Mouse (Mus musculus) kidney, postnatal 14 days (tissue): ENCODE measurements at regions not wholly inside any gene's neighbourhood (a gene's known extent, or its start where the extent isn't known, plus 50 kb on each side); places are given as distances from the start of the nearest gene placed in this dataset.

Experiments used
- DNase-seq: peaks from one replicate; pipeline ENCODE4 v3.0.0; 2022; ENCODE audit warnings: mixed read lengths

DNA sequence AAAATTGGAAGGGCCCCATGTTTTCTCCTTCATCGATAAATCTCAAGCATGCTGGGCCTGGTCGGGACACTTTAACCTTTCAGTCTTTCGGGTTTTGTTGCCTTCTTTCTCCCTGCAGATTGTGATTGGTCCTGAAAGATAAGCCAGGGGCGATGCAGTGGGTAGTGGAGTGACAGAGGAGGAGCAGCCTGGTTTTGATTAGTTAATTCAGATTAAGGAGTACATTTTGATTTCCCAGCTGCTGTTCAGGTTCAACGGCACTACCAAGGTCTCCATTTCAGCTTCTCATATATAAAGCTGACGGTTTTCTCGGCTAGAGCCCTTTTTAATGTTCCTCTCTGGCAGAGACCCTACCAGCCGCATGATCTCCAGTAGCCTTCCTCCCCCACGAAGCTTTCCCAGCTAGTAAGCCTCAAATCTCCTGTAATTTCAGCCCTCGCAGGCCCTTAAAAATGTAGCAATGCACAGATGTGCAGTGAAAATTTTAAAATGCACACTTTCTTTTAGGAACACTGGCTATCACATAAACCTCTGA, 493.8 kb upstream of the Pkn2 start:
- no peak for DNase-seq

DNA sequence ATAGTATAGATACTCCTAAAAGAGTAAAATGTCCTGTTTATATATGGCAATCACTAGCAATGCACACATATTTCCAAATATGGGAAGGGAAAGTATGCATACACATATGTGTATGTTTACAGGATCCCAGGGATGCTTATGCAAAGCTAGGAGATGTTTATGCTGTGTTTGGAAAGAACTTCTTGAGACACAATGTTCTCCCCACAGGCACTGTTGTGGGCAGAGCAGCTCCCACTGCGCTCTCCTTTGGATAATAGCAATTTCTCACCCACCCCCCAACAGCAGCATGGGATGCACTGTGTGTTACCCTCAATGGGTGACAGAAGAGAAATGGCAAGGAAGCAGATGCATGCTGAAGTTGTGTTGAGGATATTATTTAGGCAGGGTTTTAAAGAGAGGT, 491.7 kb upstream of the Pkn2 start:
- DNase-seq, result no peak

DNA sequence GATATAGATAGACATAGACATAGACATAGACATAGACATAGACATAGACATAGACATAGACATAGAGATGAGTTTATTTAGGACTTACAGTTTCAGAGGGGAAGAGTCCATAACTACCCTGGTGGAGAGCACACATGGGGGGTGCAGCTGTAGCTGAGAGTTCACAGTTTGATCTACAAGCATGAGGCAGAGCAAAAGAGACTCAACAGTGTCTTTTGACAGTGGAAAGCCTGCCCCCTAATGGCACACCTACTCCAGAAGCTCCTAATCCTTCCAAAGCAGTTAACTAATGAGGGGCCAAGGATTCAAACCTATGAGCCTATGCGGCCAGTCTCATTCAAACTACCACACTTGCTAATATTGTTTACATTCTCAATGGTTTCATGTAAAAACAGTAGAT, 487.2 kb upstream of the Pkn2 start:
- no peak for DNase-seq

DNA sequence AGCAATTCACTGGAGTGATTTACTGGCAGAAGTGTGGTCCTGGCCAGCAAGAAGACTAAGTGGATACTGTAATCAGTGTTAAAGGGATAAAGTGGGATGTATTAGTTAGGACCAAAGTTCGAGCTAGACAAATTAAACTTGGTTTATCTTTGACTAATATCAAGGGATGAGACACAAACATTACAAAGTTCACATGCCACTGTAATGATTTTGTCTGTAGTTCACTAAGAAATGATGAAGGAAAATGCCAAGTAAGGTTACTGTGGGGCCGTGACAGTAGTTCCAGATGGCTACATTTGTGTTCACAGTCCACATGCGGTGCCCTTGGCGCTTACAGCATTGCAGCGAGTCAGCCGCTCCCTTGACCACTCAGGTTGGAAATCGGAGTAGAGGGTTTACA, 458.2 kb upstream of the Pkn2 start:
- peak; percentile 67 for DNase-seq

DNA sequence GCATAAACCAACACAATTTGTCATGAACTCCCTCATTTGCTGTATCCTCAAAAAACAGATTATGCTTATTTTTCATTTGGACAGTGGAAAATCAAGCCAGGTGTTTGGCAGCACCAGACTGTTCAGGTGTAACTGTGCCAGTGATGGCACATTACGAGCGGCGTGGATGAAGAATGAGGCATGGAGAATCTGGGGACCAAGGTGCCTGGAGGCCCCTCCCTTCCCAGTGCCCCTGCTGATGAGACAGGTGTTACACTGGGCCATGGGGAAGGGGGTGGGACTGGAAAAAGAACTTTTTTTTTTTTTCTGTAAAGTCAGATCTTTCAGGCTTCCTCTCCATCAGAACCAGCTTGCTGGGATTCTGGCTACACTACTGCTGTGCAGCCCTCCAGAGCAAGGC, 451.5 kb upstream of the Pkn2 start:
- DNase-seq, result no peak

DNA sequence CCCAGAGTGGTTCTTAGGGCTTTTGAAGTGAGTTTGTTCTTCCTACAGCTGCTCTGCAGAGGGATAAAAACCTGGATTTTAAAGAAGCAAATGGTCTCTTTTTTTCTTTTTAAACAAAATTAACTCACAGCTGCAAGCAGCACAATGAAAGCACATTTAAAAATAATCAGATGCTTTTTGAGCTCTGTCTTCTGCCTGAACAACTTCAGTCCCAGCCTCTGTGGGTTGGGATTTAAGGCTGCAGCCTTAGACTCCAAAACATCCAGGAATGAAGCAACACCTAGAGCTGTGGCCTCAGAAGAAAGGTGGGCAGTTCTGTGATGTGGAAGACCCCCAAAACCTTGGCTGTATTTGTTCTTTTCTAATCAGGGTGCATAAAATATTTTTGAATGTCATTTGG, 446.7 kb upstream of the Pkn2 start:
- no peak for DNase-seq

DNA sequence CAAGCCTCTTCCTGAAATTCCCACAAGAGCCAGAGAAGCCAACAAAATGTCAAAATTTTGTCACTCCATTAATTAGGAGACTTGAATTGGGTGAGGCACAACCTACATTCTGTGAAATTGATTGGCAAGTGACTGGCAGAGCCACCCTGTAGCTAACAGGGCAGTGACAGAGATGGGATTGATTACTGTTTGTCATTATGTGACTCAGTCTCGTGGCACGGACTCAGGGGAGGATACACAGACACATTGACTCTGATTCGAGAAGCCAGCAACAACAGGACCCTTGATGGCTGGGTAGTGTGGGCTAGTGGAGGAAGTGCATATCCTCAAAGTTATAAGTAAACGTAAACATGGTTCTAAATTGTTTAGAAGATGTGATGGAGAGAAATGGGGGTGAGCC, 445.8 kb upstream of the Pkn2 start:
- no peak for DNase-seq

DNA sequence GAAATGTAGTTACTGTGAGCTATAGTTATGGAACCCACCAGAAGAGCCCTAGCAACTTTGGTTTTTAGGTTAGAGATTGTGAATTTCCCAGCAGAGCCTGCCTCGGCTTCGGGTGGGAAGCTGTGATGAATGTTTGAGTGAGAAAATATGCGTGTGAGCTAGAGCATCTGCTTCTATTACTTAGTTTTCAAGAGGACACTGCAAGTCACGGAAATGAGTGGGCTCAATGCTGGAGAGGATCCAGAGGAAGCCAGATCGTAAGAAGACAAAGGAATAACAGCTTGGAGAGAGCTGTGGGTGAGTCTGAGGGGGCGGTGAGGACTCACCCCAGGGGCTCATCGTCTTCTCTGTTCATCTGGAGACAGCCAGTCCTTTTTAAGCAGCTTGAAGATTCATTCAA, 434.7 kb upstream of the Pkn2 start:
- DNase-seq, result no peak

DNA sequence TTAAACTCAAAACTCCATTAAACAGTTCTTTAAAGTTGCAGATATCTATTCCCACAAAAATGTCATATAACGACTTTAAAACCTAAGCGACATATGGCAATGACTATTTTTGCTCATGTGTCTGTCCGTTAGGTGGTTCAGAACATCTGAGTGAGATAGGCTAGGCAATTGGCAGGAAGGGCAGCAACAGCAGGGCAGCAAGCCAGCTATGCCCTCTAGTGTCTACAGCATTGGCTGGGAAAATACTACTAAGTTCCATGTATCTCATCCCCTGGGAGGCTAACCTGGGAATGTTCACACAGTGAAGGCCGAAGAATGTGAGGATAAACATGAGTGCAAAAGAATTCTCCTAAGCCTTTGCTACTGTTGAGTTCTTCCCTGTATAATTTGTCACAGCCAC, 410.0 kb upstream of the Pkn2 start:
- DNase-seq, result peak; percentile 8

DNA sequence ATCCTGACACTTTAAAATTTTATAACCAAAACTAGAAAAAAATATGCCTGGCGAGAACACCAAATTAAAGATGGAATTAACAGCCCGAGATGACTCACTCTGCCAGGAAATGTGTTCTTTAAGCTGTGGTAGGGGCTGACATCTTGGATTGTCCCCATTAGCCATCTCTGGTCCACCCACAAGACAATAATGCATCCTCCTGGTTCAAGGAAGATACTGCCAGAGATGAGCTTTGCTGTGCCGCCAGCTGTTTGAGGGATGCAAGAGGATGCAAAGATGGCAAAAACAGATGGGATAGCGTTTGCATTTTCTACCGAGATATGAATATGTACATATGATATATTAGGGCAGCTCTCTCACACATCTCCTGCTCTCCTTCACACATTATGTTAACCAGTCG, 382.3 kb upstream of the Pkn2 start:
- DNase-seq, result no peak

DNA sequence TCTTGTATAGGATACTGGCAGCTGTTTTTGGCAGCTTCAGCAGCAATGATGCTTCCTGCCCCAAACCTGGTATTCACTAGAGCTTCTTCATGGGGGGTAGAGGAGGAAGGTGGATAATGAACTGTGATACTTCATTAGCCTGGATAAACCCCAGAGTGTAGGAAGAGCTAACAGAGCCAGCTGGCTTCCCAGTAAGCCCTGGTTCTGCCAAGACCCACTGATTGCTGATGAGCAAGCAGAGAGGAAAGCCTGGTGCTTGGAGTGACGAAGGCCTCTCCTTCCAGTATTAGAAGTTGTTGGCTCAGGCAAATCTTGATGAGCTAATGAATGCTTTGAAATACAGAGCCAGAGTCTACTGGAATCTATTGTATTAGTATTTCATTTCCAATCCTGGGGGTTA, 370.8 kb upstream of the Pkn2 start:
- DNase-seq, result no peak

DNA sequence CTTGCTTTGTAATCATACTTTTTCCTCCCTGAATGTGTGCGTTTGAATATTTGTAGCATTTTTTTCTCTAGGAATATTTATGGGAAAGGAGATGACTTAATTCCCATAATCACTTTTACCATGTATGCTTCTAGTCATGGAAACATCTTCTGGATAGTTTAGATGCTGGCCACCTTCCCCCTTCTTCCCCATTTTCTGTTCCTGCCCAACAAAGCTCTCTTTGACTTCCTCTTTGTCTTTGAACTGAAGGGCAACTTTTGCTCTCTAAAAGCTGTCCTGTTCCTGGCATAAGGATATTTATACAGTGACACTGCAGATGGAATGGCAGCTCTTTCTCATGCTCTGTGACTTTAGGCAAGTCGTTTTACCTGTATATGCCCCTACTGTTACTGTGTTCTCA, 370.2 kb upstream of the Pkn2 start:
- DNase-seq, result no peak

DNA sequence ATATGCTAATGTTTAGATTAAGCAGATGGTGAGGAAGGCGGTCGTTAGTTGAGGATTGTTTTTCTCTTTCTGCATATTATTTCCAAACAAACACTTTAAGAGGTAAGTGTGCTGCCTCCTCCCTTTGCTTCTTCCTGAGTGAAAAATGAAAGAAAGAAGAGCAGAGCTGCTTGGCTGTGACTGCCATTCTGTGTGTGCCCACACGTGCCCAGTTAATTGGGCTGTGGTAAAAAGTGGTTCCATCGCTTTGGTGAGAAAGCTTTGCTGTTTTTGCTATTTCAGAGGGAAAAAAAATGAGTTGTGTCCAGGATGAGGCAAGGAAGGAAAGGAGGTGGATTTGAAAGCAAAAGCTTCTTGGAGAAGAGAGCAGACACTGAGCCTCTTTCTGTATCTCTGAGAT, 360.9 kb upstream of the Pkn2 start:
- DNase-seq, result no peak

DNA sequence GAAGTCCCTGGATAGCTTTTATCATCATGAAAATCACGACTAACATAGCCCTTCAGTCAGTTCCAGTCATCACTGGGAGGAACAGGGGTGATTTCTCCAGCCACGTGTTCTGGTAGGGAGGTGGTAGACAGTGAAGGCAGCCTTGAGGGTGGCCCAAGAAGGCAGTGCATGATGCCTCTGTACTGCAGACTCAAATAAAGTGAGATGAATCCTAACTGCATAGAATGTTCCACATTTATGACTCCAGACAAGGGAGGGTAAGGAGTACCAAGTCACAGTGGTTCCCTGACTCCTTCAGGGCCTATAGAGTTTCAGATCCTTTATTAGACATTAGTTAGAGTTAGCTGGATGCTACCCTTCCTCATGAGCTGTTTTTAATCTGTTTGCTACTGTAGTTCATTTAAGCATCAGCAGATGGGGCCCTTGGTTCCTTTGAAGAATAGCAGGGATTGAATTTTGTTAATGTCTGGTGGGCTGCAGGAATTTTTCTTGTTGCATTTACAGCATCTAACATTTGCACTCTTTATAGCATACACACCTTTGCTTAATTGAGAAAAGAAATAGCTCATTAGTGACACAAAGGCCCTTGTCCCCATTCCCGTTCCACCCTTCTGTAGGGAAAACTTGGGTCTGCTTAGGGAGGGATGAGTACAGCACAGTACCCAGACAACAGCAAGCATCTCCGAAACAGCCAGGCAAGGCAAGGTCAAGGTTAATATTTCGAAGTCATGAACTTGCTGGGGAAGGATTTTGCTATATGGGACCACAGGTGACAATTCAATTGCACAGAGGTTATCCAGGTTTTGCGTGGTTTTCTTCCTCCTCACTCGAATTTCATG, 359.0 kb upstream of the Pkn2 start:
- no peak for DNase-seq

DNA sequence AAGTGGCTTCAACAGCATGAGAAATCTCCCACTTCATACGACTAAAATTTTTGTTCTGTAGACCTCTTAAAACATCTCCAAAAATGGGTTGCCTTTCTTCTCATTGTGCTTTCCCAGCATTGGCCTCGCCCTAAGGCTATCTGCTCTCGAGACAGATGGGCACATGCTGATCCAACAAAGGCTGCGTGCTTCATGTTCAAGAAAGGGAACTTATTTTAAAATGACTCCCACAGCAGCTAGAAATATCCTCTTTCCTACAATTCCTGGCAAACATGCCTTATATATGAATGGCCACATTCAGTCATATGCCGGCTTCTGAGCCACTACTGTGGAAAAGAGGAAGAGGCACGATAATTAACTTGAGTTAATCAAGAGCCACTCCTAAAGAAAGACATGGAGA, 356.7 kb upstream of the Pkn2 start:
- DNase-seq, result no peak

DNA sequence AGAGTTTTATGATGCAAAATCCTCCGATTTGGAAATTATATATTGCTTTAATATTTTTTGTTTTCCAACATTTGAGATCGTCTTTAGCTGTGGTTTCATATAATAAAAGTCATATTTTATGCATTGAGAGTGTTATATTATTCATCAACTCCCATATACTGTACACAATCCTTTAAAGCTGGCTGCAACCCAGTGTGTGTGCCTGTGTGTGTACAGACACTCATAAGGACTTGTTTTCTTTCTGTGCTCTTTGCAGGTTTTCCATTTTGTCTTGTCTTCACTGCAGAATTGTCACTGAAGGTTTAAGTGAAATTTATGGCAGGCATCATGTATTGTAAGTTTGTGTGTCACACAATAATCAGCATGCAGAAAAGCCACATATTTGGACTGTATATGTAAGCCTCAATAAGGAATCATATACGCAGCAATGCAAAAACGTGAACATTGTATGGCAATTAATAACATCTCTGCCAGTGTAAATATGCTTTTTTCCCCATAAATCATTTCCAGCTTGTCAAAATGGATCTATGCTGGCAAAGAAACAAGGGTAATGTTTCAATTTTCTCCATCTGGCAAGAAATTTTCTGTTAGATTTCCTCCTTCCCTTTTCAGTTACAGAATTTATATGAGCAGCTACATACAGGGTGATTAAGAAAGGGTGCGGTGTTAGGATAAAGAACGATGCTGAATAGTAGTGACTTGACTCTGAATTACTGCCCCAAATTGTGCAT, 342.4 kb upstream of the Pkn2 start:
- DNase-seq, result no peak

DNA sequence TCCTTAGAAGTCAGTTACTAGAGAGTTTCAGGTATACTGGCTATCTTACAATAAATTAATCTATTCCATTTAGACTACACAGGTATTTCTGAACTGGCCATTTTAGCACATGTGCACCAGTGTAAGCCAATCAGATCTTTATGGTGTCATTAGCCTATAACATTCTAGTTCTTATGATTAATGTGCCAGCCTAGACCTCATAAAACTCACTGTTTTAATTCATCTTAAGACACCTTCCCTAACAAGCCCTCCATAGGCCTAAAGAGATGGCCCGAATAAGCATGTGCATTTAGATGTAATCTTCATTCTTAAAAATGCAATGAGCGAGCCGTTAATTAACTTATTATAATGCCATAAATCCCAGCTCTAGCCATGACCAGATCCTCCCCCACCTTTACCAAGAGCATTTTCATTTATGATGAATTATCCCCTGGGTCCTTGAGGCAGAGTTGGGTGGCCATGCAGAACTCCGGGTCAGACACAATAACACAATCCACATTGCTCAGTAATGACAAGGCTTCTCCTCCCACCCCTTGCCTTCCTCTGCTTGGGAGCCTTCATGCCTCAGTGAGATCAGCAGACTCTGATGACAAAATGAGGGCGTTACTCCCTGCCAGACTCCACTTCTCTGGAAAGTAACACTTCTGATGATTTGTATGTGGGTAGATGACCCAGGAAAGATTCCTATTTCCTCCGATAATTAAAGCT, 311.6 kb upstream of the Pkn2 start:
- DNase-seq, result no peak

DNA sequence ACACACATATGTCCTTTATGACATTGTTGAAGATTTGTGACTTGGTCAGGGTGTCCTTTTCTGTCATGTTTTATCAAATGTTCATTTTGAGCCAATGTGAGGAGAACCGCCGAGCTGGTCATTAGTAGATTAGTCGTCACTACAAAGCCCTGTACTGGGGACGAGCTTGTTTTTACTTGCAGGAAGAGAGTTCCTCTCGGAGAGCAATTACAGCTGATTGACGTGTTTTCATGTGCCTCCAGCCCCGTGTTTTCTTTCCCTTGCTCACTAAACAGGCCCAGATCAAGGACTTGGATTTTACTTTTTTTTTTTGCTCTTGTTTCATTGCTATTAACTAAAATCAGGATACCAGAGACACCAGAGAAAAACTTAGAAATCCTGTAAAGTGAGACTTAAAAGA, 307.1 kb upstream of the Pkn2 start:
- no peak for DNase-seq

DNA sequence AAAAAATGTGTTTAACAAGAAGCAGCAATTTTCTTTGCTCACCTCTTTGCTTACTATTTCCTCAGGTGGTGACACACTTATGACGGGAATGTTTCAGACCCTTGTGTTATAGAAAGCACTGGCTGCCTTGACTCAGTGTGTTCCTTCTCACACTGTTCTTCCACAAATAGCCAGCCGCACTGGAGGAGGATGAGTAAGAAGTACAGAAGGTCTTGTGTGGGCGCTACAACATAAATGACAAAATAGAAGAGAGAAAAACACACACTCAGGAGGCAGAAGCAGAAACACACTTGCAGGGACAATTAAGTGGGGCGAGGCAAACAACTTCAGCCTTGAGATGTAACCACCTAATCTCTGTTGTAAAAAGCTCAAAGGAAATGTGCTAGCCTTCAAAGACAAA, 292.2 kb upstream of the Pkn2 start:
- no peak for DNase-seq

DNA sequence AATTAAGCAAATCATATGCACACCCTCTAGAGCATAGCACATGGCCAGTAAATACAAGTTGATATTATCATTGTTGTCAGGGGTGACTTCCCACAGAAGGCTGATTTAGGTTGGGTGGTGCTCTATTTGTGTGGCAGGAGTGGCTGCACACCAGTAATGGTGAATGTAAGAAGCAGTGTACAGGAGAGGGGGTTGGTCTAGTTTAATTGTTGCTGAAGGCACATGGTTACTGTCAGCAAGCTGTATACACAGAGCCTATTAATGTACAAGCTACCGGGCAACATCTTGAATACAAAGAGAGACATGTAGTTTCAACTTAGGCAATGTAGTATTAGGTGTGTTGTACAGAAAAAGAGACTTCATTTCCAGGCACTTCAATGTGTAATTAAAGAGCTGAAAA, 280.6 kb upstream of the Pkn2 start:
- DNase-seq, result no peak

DNA sequence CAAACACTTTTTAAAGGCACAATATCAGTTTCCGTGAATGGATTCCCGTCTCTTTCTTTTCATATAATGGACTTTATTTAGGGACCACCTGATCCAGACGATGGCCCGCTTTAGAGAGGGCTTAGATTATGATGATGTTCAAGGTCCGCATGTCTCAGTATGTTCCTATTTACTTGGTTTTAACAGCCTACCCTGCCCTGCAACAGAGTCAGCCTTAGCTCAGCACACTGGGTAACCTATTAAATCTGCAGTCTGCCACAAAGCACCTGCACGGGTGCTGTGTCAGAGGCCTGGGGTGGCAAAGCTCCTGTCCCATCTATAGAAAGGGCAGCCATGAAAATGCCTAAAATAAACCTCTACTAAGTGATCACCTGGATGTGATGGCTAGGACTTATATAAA, 280.2 kb upstream of the Pkn2 start:
- DNase-seq, result no peak

DNA sequence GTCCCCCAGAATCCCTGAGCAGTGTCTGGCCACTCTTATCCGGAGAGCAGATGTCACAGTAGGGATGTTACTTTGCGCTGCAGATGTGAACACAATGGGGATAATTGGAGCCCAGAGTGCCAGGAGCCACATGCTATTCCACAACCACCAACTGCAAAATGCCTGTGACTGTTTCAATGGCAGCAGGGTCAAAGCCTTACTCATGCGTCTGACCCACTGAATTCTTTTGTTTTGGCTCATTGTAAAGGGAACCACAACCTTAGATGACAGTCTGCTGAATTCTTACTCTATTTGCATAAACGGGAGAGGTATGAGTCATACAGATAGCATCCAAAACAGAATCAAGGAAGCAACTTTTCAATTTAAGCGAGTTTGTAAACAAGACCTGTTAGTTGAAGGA, 276.8 kb upstream of the Pkn2 start:
- DNase-seq, result no peak

DNA sequence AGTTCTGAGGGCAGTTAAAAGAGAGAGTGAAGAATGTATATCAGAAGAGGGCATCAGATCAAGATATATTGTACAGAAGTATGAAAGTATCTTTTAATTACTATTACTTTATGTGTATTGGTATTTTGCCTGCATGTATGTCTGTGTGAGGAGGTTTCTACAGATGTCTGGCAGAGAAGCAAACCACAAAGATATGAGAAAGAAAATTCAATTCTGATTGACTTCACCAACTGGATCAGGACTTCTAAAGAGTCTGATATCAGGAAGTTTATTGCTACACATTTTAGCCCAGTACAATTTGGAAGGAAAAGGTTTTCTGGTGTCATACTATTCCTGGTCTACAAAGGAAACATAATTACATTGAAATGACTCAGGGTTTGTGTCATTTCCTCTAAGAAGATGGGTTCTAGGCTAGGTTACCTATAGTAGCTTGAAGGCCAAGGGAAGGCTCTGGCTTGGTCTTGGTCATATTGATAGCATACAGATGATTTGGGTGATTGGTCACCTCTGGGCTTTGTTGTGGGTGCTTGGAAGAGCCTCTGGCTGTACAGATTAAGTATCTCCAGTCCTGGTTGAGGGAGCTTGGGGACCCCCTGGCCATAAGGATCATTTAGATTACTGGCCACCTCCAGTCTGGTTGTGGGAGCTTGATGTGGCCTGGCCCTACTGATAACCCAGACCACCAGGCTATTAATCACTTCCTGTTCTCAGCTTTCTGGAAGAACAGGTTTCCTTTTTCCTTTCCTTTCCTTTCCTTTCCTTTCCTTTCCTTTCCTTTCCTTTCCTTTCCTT, 275.1 kb upstream of the Pkn2 start:
- no peak for DNase-seq
